Mouse (Mus musculus) embryonic facial prominence, embryonic 14.5 days (tissue): ENCODE data around the gene Avpr1b. TPM values are rescaled to one million over a fixed set of nuclear protein-coding genes. Genes with fewer than 3 reads are reported as not detected.
"Not testable (repeated sequence)": the region's sequence is repeated elsewhere in the genome, so short reads cannot be mapped to it uniquely, and the experiment has no call there.

Source experiments
- ATAC-seq: fragments of 200-750 bp; cut with Nextera tagmentation; 2 replicates; pipeline ENCODE4 v1.8.0; 2017; ENCODE audit warnings: low read depth, moderate number of reproducible peaks, moderate TSS enrichment
- DNase-seq: peaks from one replicate; pipeline ENCODE4 v3.0.0-alpha.2; 2015; ENCODE audit warnings: low spot score
- H3K27ac ChIP-seq: fragments of 300-500 bp; sonication (generic); replicated peaks from 2 replicates; pipeline ENCODE4 v1.5.1; 2014; ENCODE audit warnings: low read depth, mild to moderate bottlenecking, low read length, moderate library complexity
- H3K27me3 ChIP-seq: fragments of 300-500 bp; sonication (generic); replicated peaks from 2 replicates; pipeline ENCODE4 v1.6.1; 2014; ENCODE audit warnings: low read length; ENCODE audit not compliant: control insufficient read depth, insufficient read depth
- H3K36me3 ChIP-seq: fragments of 300-500 bp; sonication (generic); 2 replicates; pipeline ENCODE4 v1.6.1; 2014; ENCODE audit warnings: low read length, mixed read lengths; ENCODE audit not compliant: control insufficient read depth, insufficient read depth
- H3K4me1 ChIP-seq: fragments of 300-500 bp; sonication (generic); 2 replicates; pipeline ENCODE4 v1.6.1; 2014; ENCODE audit warnings: antibody characterized with exemption, low read length; ENCODE audit not compliant: control insufficient read depth, insufficient read depth
- H3K4me2 ChIP-seq: fragments of 300-500 bp; sonication (generic); 2 replicates; pipeline ENCODE4 v1.6.1; 2014; ENCODE audit warnings: low read depth, mild to moderate bottlenecking, low read length, moderate library complexity, mixed read lengths
- H3K4me3 ChIP-seq: fragments of 300-500 bp; sonication (generic); 2 replicates; pipeline ENCODE4 v1.5.1; 2014; ENCODE audit warnings: low read depth, mild to moderate bottlenecking, low read length
- H3K9ac ChIP-seq: fragments of 300-500 bp; sonication (generic); 2 replicates; pipeline ENCODE4 v1.6.1; 2014; ENCODE audit warnings: low read depth, mild to moderate bottlenecking, low read length, moderate library complexity, mixed read lengths
- H3K9me3 ChIP-seq: fragments of 300-500 bp; sonication (generic); 2 replicates; pipeline ENCODE4 v1.6.1; 2016; ENCODE audit warnings: low read length; ENCODE audit not compliant: control insufficient read depth
- WGBS: fragments of 180-500 bp; shearing (Covaris S2); extraction: QIAGEN DNeasy Blood & Tissue Kit; methylation state at CpG from one replicate; pipeline ENCODE4 v1.1.7; 2014; 5-methylcytosine and 5-hydroxymethylcytosine counted together
- polyA plus RNA-seq: library from polyadenylated mRNA; unstranded; fragments of >200 nt; fragmentation: Nextera tagmentation; extraction: Ambion mirVana; gene quantifications from 2 replicates; pipeline ENCODE4 v1.2.1, GENCODE M21; 2014

Gene Avpr1b
- polyA plus RNA-seq, 1 experiment from 2014 or later = 0.08 TPM

DNA sequence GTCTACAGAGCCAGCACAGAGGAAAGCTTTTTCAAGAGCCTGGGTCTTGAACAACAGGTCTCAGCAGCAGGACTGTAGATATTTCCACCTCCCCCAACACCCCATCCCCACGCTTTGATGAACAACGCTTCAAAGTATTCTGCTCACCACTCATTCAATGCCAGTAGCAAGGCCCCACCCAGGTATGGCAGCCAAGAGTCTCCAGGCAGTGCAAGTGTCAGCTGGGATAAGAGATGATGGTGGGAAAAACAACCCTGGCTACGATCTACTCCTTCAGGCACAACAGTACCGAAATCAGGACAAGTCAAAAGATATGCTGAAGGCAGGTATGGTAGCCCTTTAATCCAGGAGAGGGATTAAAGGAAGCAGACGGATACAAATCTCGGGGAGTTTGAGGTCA is 27.2 kb downstream of the Avpr1b start:
- DNase-seq (no peak), ATAC-seq (no peak)

GRCm38 (mm10) chr1:131632216-131632615 is 33.2 kb downstream of the Avpr1b start:
- not testable (repeated sequence) for H3K27ac ChIP-seq, H3K9ac ChIP-seq, H3K9me3 ChIP-seq, H3K4me2 ChIP-seq, H3K4me3 ChIP-seq, H3K36me3 ChIP-seq, ATAC-seq, H3K4me1 ChIP-seq, H3K27me3 ChIP-seq
- 55% methylated on average over 6 of the region's 6 CpGs for WGBS
- DNase-seq = peak; percentile 67

More for the DNA sequence above, 27.2 kb downstream of the Avpr1b start:
- no peaks in the 10 kb centered on the region for H3K36me3 ChIP-seq
- no peaks in the 10 kb centered on the region for H3K4me1 ChIP-seq
- no peak overlapping the region for H3K4me2 ChIP-seq
- no peaks in the 10 kb centered on the region for H3K27me3 ChIP-seq
- no peak overlapping the region for H3K9ac ChIP-seq
- H3K4me3 ChIP-seq = no peak overlapping the region
- H3K9me3 ChIP-seq = no peaks in the 10 kb centered on the region
- 83% methylated on average over 6 of the region's 6 CpGs for WGBS
- no peak overlapping the region for H3K27ac ChIP-seq

DNA sequence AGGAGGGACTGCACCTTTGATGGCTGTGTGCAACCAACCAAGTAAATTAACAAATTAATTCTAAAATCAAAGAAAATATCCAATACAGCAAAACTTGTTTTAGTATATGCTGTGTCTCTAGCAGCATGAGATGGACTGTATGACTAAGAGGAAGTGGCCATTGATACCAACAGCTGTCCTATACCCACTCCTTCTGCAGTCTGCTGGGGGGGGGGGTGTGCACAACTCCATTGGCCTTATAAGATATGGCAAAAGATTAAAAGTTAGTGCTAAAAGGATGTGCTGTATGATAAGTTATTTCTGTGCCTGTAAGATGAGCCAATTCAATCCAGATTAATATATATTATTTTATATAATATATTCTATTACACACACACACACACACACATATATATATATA is 35.5 kb downstream of the Avpr1b start:
- Histone ChIP-seq H3K4me2 (no peak overlapping the region), H3K36me3 (no peaks in the 10 kb centered on the region), H3K9me3 (no peaks in the 10 kb centered on the region), H3K4me3 (no peak overlapping the region), H3K27me3 (no peaks in the 10 kb centered on the region), H3K4me1 (no peaks in the 10 kb centered on the region), H3K9ac (no peak overlapping the region), H3K27ac (no peak overlapping the region)
- ATAC-seq = no peak
- DNase-seq = no peak

- DNase-seq (no peak), ATAC-seq (no peak)
- 76% methylated on average over 9 of the region's 9 CpGs for WGBS
- Histone ChIP-seq H3K9me3 (no peaks in the 10 kb centered on the region), H3K9ac (no peak within 1 kb of the TSS), H3K36me3 (no peaks in the 10 kb centered on the region), H3K27ac (no peak within 1 kb of the TSS), H3K4me2 (no peak within 1 kb of the TSS), H3K4me1 (no peaks in the 10 kb centered on the region), H3K4me3 (no peak within 1 kb of the TSS), H3K27me3 (no peaks in the 10 kb centered on the region)
These were observed 38.9 kb downstream of the Avpr1b start, which contains the start of gene Ctse for GRCm38 (mm10) chr1:131637791-131638540. Gene Ctse, plus strand, starts transcription at chr1:131638306.

DNA sequence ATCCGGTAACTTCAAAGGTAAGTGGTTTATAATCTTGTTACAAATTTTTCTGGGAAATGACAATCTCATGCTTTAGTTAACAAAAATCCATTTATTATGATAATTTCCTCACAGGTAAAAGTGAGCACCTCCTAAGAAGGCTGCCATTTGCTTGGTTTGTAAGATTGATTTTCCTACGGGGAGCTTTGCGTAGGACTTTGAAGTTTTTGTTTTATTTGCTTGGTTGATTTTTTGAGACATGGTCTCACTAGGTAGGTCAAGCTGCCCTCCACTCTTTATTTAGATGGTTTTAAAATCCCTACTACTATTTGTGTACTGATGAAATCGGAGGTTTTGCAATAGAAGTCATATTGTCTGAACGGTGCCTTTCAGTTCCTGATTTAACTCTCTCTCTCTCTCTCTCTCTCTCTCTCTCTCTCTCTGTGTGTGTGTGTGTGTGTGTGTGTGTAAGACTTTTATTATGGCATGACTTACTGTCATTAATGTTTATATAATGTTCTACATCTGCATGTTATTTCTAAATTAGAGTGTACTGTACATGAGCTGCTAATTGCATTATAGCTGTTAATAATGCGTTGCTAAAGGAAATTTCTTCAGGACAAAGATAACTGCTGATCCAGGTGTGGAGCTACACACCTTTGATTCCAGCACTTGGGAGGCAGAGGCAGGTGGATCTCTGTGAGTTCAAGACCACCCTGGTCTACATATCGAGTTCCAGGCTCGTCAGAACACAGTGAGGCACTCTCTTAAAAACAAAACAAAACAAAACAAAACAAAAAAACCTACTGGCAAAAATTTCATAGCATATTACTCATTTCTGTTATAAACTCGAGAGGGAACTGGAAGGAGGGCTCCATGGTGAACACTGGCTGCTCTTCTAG is 39.7 kb downstream of the Avpr1b start:
- 82% methylated on average over 9 of the region's 9 CpGs for WGBS
- no peaks in the 10 kb centered on the region for H3K27me3 ChIP-seq
- H3K36me3 ChIP-seq = no peaks in the 10 kb centered on the region
- no peak overlapping the region for H3K4me2 ChIP-seq
- no peak overlapping the region for H3K9ac ChIP-seq
- H3K27ac ChIP-seq = no peak overlapping the region
- no peaks in the 10 kb centered on the region for H3K4me1 ChIP-seq
- no peaks in the 10 kb centered on the region for H3K9me3 ChIP-seq
- no peak for DNase-seq
- ATAC-seq = no peak
- H3K4me3 ChIP-seq = no peak overlapping the region

GRCm38 (mm10) chr1:131640062-131640461 is 41.0 kb downstream of the Avpr1b start:
- no peak overlapping the region for H3K9ac ChIP-seq
- no peaks in the 10 kb centered on the region for H3K9me3 ChIP-seq
- no peaks in the 10 kb centered on the region for H3K27me3 ChIP-seq
- no peak overlapping the region for H3K4me3 ChIP-seq
- no peak overlapping the region for H3K4me2 ChIP-seq
- no peaks in the 10 kb centered on the region for H3K36me3 ChIP-seq
- no peaks in the 10 kb centered on the region for H3K4me1 ChIP-seq
- no peak overlapping the region for H3K27ac ChIP-seq
- WGBS = 77% methylated on average over 4 of the region's 4 CpGs
- DNase-seq (no peak), ATAC-seq (no peak)

GRCm38 (mm10) chr1:131641565-131641964 is 42.5 kb downstream of the Avpr1b start:
- DNase-seq = no peak
- no peak for ATAC-seq
- Histone ChIP-seq H3K27ac (no peak overlapping the region), H3K27me3 (no peaks in the 10 kb centered on the region), H3K4me2 (no peak overlapping the region), H3K9ac (no peak overlapping the region), H3K9me3 (no peaks in the 10 kb centered on the region), H3K36me3 (no peaks in the 10 kb centered on the region), H3K4me1 (no peaks in the 10 kb centered on the region), H3K4me3 (no peak overlapping the region)
- WGBS = 92% methylated on average over 13 of the region's 13 CpGs

GRCm38 (mm10) chr1:131642251-131642650 is 43.2 kb downstream of the Avpr1b start:
- no peaks in the 10 kb centered on the region for H3K4me1 ChIP-seq
- no peaks in the 10 kb centered on the region for H3K9me3 ChIP-seq
- H3K27me3 ChIP-seq = no peaks in the 10 kb centered on the region
- no peak overlapping the region for H3K4me2 ChIP-seq
- WGBS = 90% methylated on average over 2 of the region's 2 CpGs
- DNase-seq = no peak
- no peaks in the 10 kb centered on the region for H3K36me3 ChIP-seq
- no peak overlapping the region for H3K27ac ChIP-seq
- no peak overlapping the region for H3K9ac ChIP-seq
- no peak for ATAC-seq
- no peak overlapping the region for H3K4me3 ChIP-seq
